Mouse (Mus musculus) limb, embryonic 10.5 days (tissue): ENCODE measurements around the gene Fcrl6. TPM values are rescaled to one million over a fixed set of nuclear protein-coding genes. Genes with fewer than 3 reads are reported as not detected.

Experiments used
- DNase-seq: peaks from one replicate; pipeline ENCODE4 v3.0.0-alpha.2; 2017; ENCODE audit warnings: low spot score
- H3K27ac ChIP-seq: fragments of 300-500 bp; sonication (generic); 2 replicates; pipeline ENCODE4 v1.5.1; 2016; ENCODE audit warnings: mild to moderate bottlenecking
- H3K27me3 ChIP-seq: fragments of 300-500 bp; sonication (generic); 2 replicates; pipeline ENCODE4 v1.6.1; 2016; ENCODE audit warnings: low read depth, mild to moderate bottlenecking; ENCODE audit not compliant: poor library complexity, severe bottlenecking
- H3K36me3 ChIP-seq: fragments of 300-500 bp; sonication (generic); 2 replicates; pipeline ENCODE4 v1.6.1; 2016; ENCODE audit warnings: mild to moderate bottlenecking, moderate library complexity
- H3K4me1 ChIP-seq: fragments of 300-500 bp; sonication (generic); 2 replicates; pipeline ENCODE4 v1.6.1; 2016
- H3K4me3 ChIP-seq: fragments of 300-500 bp; sonication (generic); 2 replicates; pipeline ENCODE4 v1.5.1; 2016; ENCODE audit warnings: mild to moderate bottlenecking, moderate library complexity
- H3K9me3 ChIP-seq: fragments of 300-500 bp; sonication (generic); replicated peaks from 2 replicates; pipeline ENCODE4 v1.6.1; 2016; ENCODE audit warnings: mild to moderate bottlenecking
- WGBS: fragments of 180-500 bp; shearing (Covaris S2); methylation state at CpG from one replicate; pipeline ENCODE4 v1.1.7; 2016; 5-methylcytosine and 5-hydroxymethylcytosine counted together
- polyA plus RNA-seq: library from polyadenylated mRNA; unstranded; fragments of >200 nt; fragmentation: Nextera tagmentation; extraction: Ambion mirVana; gene quantifications from 2 replicates; pipeline ENCODE4 v1.2.1, GENCODE M21; 2016

The Fcrl6 gene
- polyA plus RNA-seq, 1 experiment from 2014 or later = 0.58 TPM

DNA sequence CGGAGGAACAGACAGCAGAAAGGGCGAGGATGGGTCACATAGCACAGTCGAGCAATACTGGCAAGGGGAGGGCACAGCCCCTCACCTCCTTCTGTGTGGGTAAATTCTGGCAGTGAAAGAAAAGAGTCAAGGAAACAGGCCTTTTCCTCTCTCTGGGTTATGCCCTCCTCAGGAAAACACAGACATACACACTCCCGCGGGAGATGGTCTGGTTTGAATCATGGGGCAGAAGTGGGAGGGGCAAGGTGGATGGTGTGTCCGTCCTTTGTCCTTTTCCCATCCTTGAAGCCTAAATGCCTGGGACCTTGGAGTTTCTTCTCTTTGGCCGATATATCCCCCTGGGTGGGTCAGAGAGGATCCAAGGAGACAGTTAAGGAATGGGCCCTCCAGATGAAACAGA lies 27.5 kb upstream of the Fcrl6 start:
- no peak overlapping the region for H3K4me3 ChIP-seq
- peaks cover 7% of the 10 kb centered on the region; the same call in 1 of the 2 replicates for H3K27me3 ChIP-seq
- H3K9me3 ChIP-seq = no peaks in the 10 kb centered on the region
- H3K36me3 ChIP-seq = no peaks in the 10 kb centered on the region
- peaks cover 28% of the 10 kb centered on the region for H3K4me1 ChIP-seq
- DNase-seq = peak; percentile 51
- WGBS = 46% methylated on average over 7 of the region's 7 CpGs
- H3K27ac ChIP-seq = peak overlapping the region; percentile 1; the same call in 1 of the 2 replicates

DNA sequence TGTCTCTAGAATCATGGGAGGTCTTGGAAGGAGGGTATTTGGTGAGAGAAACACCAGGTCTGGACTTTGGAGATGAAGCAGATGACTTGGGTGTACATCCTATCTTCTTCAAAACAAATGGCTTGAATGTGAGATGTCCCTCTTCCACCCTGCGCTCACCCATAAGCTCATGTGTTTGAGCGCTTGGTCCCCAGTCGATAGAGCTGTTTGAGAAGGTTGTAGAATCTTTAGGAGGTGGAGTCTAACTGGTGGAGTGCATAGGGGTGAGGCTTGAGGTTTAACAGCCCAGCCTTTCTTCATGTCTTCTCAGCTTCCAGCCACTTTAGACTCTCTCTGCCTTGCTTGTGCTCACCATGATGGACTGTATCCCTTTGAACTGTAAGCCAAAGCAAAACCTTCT lies 24.0 kb upstream of the Fcrl6 start:
- no peak for DNase-seq
- Histone ChIP-seq H3K36me3 (no peaks in the 10 kb centered on the region), H3K4me3 (no peak overlapping the region), H3K9me3 (no peaks in the 10 kb centered on the region), H3K27me3 (no peaks in the 10 kb centered on the region; the same call in 1 of the 2 replicates), H3K27ac (no peak overlapping the region), H3K4me1 (peaks cover 27% of the 10 kb centered on the region)
- WGBS = 97% methylated on average over 3 of the region's 3 CpGs

DNA sequence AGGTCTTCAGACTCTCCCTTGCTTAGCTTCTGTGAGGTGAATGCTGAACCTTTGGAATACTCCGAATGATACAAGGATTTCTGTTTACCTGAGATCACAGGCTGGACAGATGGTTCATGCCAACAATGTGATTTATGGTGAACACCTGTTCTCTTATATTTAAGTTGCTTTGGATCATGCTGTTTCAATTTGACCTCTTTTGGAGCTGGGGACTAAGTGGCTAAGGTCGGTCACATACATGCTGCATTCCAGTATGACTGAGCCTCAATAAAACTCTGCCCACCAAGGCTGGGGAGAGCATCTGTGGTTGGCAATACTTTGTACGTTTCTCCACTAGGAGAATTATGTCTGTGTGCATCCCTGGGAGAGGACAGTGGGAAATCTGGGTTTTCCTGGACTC lies 21.7 kb upstream of the Fcrl6 start:
- 52% methylated on average over 3 of the region's 3 CpGs for WGBS
- DNase-seq = peak; percentile 28
- Histone ChIP-seq H3K27me3 (peaks cover 7% of the 10 kb centered on the region; the same call in 1 of the 2 replicates), H3K9me3 (no peaks in the 10 kb centered on the region), H3K27ac (no peak overlapping the region), H3K36me3 (no peaks in the 10 kb centered on the region), H3K4me1 (peaks cover 14% of the 10 kb centered on the region), H3K4me3 (no peak overlapping the region)

DNA sequence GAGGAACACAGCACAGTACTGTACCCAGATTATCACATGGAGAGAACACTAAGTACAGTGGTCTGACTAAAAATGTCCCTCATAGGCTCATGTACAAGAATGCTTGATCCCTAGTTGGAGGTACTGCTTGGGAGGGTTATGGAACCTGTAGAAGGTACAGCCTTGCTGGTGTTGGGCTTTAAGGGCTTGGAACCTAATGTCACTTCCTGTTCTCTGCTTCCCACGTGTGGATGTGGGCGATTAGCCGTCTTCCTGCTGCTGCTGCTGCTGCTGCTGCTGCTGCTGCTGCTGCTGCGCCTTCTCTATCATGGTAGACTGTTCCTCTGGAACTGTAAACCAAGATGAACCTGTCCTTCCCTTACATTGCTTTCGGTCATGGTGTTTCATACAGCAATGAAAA lies 21.2 kb upstream of the Fcrl6 start:
- H3K27ac ChIP-seq = 0 out of 2 replicates have a peak overlapping the region, but pooled peaks have one; percentile 19
- peaks cover 7% of the 10 kb centered on the region; the same call in 1 of the 2 replicates for H3K27me3 ChIP-seq
- peak; percentile 27 for DNase-seq
- H3K4me3 ChIP-seq = no peak overlapping the region
- WGBS = 71% methylated on average over 5 of the region's 5 CpGs
- peaks cover 14% of the 10 kb centered on the region for H3K4me1 ChIP-seq
- no peaks in the 10 kb centered on the region for H3K36me3 ChIP-seq
- H3K9me3 ChIP-seq = no peaks in the 10 kb centered on the region

DNA sequence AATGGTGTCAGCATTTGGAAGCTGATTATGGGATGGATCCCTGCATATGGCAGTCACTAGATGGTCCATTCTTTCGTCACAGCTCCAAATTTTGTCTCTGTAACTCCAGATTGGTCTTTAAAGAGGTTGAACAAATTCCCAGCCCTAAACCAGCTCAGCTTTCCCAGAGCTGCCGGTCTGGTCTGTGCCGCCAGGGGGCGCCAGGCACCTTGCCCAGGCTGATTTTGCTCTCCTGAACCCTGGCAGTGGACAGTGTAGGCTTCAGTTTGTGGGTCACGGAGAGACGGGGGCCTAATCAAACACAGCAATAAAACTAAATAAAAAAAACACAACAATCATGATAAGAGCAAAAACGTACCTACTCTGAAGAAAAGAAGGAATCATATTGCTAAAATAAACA lies 16.9 kb upstream of the Fcrl6 start:
- H3K27me3 ChIP-seq = peaks cover 7% of the 10 kb centered on the region; the same call in 1 of the 2 replicates
- no peak overlapping the region for H3K27ac ChIP-seq
- H3K4me3 ChIP-seq = no peak overlapping the region
- peak; percentile 84 for DNase-seq
- 14% methylated on average over 7 of the region's 7 CpGs for WGBS
- H3K36me3 ChIP-seq = no peaks in the 10 kb centered on the region
- H3K9me3 ChIP-seq = no peaks in the 10 kb centered on the region
- H3K4me1 ChIP-seq = peaks cover 31% of the 10 kb centered on the region

DNA sequence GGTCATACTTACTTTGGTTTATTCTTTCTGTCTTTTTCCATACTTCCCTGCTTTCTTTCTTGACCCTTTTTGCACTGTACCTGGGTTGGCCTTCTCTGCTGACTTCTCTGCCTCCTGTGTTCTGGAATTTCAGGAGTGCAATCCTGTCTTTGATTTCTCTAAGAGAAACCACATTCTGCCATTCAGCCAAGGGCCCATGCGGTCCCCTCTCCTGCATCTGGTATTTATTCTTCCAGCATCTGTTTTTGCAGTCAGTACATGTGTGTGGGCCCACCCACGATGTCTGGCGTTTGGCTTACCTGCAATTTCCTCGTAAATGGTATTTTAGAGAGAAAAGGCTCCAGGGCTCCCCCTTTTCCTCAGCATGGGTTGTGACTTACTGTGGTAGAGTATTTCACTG lies 15.8 kb upstream of the Fcrl6 start:
- DNase-seq = peak; percentile 83
- Histone ChIP-seq H3K9me3 (no peaks in the 10 kb centered on the region), H3K27me3 (peaks cover 7% of the 10 kb centered on the region; the same call in 1 of the 2 replicates), H3K4me1 (peaks cover 22% of the 10 kb centered on the region), H3K27ac (peak overlapping the region; percentile 65), H3K4me3 (0 out of 2 replicates have a peak overlapping the region, but pooled peaks have one; percentile 44), H3K36me3 (no peaks in the 10 kb centered on the region)
- whole genome bisulfite sequencing = 21% methylated on average over 4 of the region's 4 CpGs

DNA sequence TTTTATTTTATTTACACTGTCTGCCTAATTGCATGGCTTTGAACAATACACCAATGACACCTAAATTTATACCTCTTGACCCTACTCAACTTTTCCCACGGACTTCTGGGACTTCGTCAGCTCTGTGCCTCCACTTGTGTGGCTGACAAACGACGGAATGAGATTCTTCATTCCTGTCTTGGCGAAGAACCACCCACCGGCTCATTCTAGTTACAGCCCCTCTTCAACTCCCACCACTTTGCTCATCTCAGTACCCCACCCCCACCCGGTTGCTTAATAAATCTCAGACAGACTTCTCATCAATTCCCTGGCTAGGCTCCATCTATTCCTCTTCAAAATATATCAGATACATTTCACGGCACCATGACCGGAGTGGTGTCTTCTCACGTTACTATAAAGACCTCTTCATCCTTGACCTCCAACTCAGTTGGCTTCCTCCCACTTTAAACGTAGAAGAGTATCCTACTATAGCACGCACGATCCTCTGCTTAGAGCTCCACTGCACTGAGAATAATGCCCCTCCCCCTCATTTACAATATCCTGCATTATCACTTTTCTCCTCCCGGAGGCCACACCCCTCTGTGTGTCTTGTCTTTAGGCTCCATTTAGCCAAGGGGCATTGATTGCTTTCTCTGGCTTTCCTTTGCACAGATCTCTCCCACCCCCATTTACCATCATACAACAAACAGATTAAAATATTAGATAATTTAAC lies 15.2 kb upstream of the Fcrl6 start:
- Histone ChIP-seq H3K27ac (peak overlapping the region; percentile 65), H3K9me3 (no peaks in the 10 kb centered on the region), H3K4me3 (peak overlapping the region; percentile 44), H3K27me3 (peaks cover 7% of the 10 kb centered on the region; the same call in 1 of the 2 replicates), H3K36me3 (no peaks in the 10 kb centered on the region), H3K4me1 (peaks cover 22% of the 10 kb centered on the region)
- WGBS = 37% methylated on average over 14 of the region's 14 CpGs
- peak; percentile 32 for DNase-seq

DNA sequence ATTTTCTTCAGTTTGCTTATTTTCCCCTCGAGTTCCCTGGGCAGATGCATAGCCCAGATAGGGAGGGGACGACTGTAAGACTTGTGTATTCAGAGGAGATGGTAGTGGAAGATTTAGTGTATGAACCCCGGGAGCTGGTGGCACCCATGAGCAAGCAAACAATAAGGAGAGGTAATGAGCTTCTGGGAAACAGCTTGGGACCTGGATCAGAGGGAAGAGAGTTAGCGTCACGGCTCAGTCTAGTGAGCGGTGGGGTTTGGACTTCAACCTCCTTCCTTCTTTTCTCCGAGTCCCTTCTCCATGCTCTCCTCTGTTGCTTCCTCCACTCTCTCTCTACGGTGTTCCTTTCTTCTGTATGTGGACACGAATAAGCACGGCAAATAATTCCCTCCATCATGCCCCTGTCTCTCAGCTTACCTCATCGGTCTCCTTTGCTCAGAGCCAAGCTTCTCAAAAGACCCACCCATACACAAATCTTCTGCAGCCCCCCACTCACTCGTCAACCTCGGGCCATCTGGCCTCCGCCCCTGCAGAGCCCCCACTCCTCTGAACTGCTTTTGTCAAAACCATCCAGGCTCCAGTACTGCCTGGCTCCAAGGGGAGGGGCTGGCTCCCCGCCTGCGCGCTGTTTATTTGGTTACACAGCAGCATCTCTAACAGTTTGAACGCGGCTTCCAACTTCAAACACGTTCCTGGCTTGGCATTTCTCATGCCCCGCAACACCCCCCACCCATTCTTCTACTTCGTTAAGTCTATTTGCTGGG lies 14.4 kb upstream of the Fcrl6 start:
- peak; percentile 50 for DNase-seq
- Histone ChIP-seq H3K36me3 (no peaks in the 10 kb centered on the region), H3K9me3 (no peaks in the 10 kb centered on the region), H3K27me3 (0 out of 2 replicates have a peak, but pooled peaks cover 7% of the 10 kb centered on the region), H3K4me1 (peaks cover 22% of the 10 kb centered on the region), H3K27ac (peak overlapping the region; percentile 65), H3K4me3 (peak overlapping the region; percentile 44)
- WGBS = 23% methylated on average over 22 of the region's 22 CpGs

DNA sequence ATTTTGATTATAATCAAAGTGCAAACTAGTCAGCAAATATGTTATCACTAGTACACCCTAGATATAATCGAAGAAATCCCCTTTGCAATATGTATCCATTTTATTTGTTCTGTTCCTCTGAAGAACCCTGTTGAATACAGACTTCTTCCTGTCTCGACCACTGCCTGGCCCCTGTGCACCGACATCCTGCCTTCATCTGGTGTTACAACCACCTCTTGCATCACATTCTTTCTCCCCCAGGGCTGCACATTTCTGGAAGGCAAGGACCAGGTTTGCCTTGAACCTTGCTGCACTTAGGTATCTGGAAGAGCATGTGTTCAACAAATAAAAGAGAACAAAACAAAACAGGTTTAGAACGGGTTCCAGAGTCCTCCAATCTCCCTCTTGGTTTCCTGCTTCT lies 13.1 kb upstream of the Fcrl6 start:
- no peak overlapping the region for H3K4me3 ChIP-seq
- no peak for DNase-seq
- no peaks in the 10 kb centered on the region for H3K9me3 ChIP-seq
- 0 out of 2 replicates have a peak, but pooled peaks cover 3% of the 10 kb centered on the region for H3K27me3 ChIP-seq
- H3K27ac ChIP-seq = no peak overlapping the region
- 83% methylated on average over 4 of the region's 4 CpGs for WGBS
- H3K4me1 ChIP-seq = peaks cover 22% of the 10 kb centered on the region
- no peaks in the 10 kb centered on the region for H3K36me3 ChIP-seq

DNA sequence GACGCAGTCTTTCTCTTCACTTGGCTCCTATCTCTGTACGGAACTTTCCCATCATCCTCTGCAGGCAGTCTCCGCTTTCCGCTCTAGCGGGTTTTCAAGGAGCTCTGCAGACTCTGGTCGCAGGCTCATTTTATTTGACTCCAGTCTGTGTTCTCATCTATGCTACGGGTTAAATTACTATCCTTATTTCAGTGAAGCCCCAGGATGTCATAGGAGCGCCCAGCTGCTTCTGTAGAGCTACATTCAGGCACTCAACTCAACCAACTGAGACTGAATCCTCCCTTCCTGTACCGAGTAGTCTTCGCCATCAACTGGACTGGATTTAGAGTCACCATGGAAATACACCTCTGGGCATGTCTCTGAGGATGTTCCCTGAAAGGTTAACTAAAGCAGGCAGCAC lies 12.3 kb upstream of the Fcrl6 start:
- no peak overlapping the region for H3K27ac ChIP-seq
- 93% methylated on average over 10 of the region's 10 CpGs for WGBS
- H3K9me3 ChIP-seq = no peaks in the 10 kb centered on the region
- H3K36me3 ChIP-seq = no peaks in the 10 kb centered on the region
- peaks cover 22% of the 10 kb centered on the region for H3K4me1 ChIP-seq
- DNase-seq = peak; percentile 20
- no peak overlapping the region for H3K4me3 ChIP-seq
- H3K27me3 ChIP-seq = no peaks in the 10 kb centered on the region

DNA sequence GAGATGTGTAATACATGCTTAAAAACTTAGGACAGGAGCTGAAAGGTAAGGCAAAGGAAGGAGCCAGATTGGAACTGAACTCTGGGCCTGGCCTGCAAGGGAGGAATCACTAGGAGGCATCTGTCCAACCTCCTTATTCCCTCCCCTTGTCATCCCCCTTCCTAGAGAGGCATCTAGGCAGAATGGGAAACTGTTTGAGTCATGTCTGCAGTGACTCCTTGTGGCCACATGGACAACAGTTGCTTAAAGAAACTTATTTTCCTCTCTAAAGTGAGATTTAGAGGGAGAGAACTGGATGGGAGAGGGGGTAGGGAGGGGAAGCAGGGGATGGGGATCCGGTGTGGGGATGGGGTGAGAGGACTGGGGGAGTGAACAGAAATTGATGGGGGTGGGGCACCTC lies 10.4 kb upstream of the Fcrl6 start:
- Histone ChIP-seq H3K27me3 (no peaks in the 10 kb centered on the region), H3K4me1 (peaks cover 14% of the 10 kb centered on the region), H3K27ac (no peak overlapping the region), H3K4me3 (no peak overlapping the region), H3K9me3 (no peaks in the 10 kb centered on the region), H3K36me3 (no peaks in the 10 kb centered on the region)
- DNase-seq = no peak
- 60% methylated on average over 1 of the region's 1 CpGs for WGBS

DNA sequence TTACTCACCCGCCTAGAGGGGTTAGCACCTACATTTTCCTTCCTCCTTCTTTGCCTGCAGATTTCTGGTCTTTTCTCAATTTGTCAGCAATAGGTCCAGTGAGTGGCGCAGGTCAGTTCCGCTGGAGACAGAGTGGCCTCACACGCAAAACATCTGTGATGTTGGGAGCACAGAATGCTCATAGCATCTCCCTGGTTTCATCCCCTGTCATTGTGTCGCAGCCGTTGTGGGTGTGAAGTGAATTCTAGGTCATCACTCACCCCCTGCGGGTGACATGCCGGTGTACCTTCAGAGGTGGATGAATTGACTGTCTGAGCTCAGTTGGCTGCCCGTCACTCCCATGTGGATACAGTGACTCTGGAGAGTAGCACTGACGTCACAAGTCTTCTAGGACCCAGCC lies 9.0 kb upstream of the Fcrl6 start:
- Histone ChIP-seq H3K27me3 (no peaks in the 10 kb centered on the region), H3K27ac (no peak overlapping the region), H3K9me3 (no peaks in the 10 kb centered on the region), H3K4me3 (no peak overlapping the region), H3K4me1 (peaks cover under 1% of the 10 kb centered on the region; the same call in 1 of the 2 replicates), H3K36me3 (no peaks in the 10 kb centered on the region)
- peak; percentile 21 for DNase-seq
- WGBS = 78% methylated on average over 10 of the region's 10 CpGs

DNA sequence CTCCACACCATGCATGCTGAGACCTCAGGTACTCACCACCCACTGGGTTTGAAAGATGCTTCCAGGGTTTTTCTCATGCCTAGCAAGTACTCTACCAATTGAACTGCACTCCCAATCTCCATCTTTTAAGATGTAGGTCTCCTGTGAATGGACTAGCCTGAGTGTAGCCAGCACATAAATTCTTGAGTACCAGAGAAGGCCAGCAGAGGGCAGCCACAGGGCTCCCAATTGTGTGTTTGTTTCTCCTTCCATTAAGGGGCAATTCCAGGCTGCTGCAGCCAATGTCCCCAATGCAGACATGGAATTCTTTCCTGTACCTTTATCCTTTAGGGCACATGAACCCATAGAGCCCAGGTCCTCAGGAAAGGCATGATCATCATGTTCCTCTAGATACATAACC lies 7.9 kb downstream of the Fcrl6 start:
- H3K9me3 ChIP-seq = no peaks in the 10 kb centered on the region
- peak; percentile 69 for DNase-seq

More for the DNA sequence above, 7.9 kb downstream of the Fcrl6 start:
- H3K27ac ChIP-seq = no peak overlapping the region
- no peaks in the 10 kb centered on the region for H3K27me3 ChIP-seq
- H3K4me1 ChIP-seq = 0 out of 2 replicates have a peak, but pooled peaks cover 5% of the 10 kb centered on the region
- H3K4me3 ChIP-seq = no peak overlapping the region
- no peaks in the 10 kb centered on the region for H3K36me3 ChIP-seq
